Mouse (Mus musculus) left cerebral cortex, postnatal 4 days (tissue): ENCODE measurements around the gene Lrrc32. TPM values are rescaled to one million over a fixed set of nuclear protein-coding genes. Genes with fewer than 3 reads are reported as not detected.

ENCODE experiments used
- DNase-seq: peaks from one replicate; pipeline ENCODE4 v3.0.0-alpha.2; 2022
- intact Hi-C: fragments of 180-260 bp; cut with DNase I; formaldehyde crosslinking; loops from one replicate; pipeline ENCODE4 v1.15.1; 2025
- total RNA-seq, 2 experiments: library from RNA; stranded (reverse); gene quantifications; 2 replicates each; pipeline ENCODE4 v1.2.3; 2021

The Lrrc32 gene
- total RNA-seq, 2 experiments from 2014 or later, result 6.4 to 7.6 TPM

GRCm38 (mm10) chr7:98487202-98487980 is 1.7 kb upstream of the Lrrc32 start:
- DNase-seq, result no peak
- intact Hi-C loops, result loop anchor here (10.0 kb wide), 1 partner anchor 587 kb away; no protein-coding TSS in a partner anchor

GRCm38 (mm10) chr7:98488398-98489130 is 519 bp upstream of the Lrrc32 start:
- intact Hi-C loops, result loop anchor here (10.0 kb wide), 1 partner anchor 586 kb away; no protein-coding TSS in a partner anchor
- DNase-seq, result no peak

GRCm38 (mm10) chr7:98489623-98490084 is 571 bp downstream of the Lrrc32 start:
- intact Hi-C loops, result loop anchor here (10.0 kb wide), 1 partner anchor 585 kb away; no protein-coding TSS in a partner anchor
- DNase-seq, result peak; percentile 78

GRCm38 (mm10) chr7:98490328-98490727 is 1.2 kb downstream of the Lrrc32 start:
- intact Hi-C loops, result no loop called here
- no peak for DNase-seq

- intact Hi-C loops, result no loop called here
These were observed 1.8 kb downstream of the Lrrc32 start for GRCm38 (mm10) chr7:98490911-98491310.

GRCm38 (mm10) chr7:98491451-98492200 is 2.5 kb downstream of the Lrrc32 start:
- DNase-seq, result no peak
- intact Hi-C loops, result no loop called here

More at GRCm38 (mm10) chr7:98490911-98491310, 1.8 kb downstream of the Lrrc32 start:
- no peak for DNase-seq

GRCm38 (mm10) chr7:98492331-98492730 is 3.2 kb downstream of the Lrrc32 start:
- no peak for DNase-seq
- intact Hi-C loops, result no loop called here

- intact Hi-C loops, result no loop called here
- DNase-seq, result no peak
These were observed 4.2 kb downstream of the Lrrc32 start for GRCm38 (mm10) chr7:98493307-98493706.

- intact Hi-C loops, result no loop called here
- no peak for DNase-seq
These were observed 4.9 kb downstream of the Lrrc32 start for GRCm38 (mm10) chr7:98493901-98494480.

GRCm38 (mm10) chr7:98495591-98495990 is 6.5 kb downstream of the Lrrc32 start:
- intact Hi-C loops, result no loop called here
- no peak for DNase-seq

GRCm38 (mm10) chr7:98497451-98497850 is 8.4 kb downstream of the Lrrc32 start:
- intact Hi-C loops, result no loop called here
- no peak for DNase-seq

- intact Hi-C loops, result no loop called here
These were observed 9.0 kb downstream of the Lrrc32 start for GRCm38 (mm10) chr7:98498101-98498500.

GRCm38 (mm10) chr7:98498656-98499560 is 9.8 kb downstream of the Lrrc32 start:
- intact Hi-C loops, result no loop called here
- no peak for DNase-seq

More at GRCm38 (mm10) chr7:98498101-98498500, 9.0 kb downstream of the Lrrc32 start:
- DNase-seq, result no peak

GRCm38 (mm10) chr7:98499561-98500292 is 10.6 kb downstream of the Lrrc32 start:
- peak; percentile 54 for DNase-seq
- intact Hi-C loops, result no loop called here

GRCm38 (mm10) chr7:98500470-98500869 is 11.4 kb downstream of the Lrrc32 start:
- intact Hi-C loops, result no loop called here
- DNase-seq, result no peak

GRCm38 (mm10) chr7:98501078-98501477 is 12.0 kb downstream of the Lrrc32 start:
- intact Hi-C loops, result no loop called here
- DNase-seq, result no peak

- DNase-seq, result no peak
- intact Hi-C loops, result no loop called here
These were observed 13.8 kb downstream of the Lrrc32 start for GRCm38 (mm10) chr7:98502921-98503320.

GRCm38 (mm10) chr7:98503951-98504647 is 15.0 kb downstream of the Lrrc32 start:
- intact Hi-C loops, result no loop called here

More at GRCm38 (mm10) chr7:98503951-98504647, 15.0 kb downstream of the Lrrc32 start:
- peak; percentile 58 for DNase-seq
